Mouse (Mus musculus) A20 (cell line): Measurements from ENCODE around the gene Nfatc2.
A peak's percentile ranks its signal among the peaks of the same experiment; 100 is the strongest.

Experiments
- DNase-seq: peaks from one replicate; pipeline ENCODE4 v3.0.0-alpha.2; 2011; ENCODE audit warnings: low read depth, low spot score

Gene Nfatc2

GRCm38 (mm10) chr2:168489953-168490352 lies 111.5 kb downstream of the Nfatc2 start:
- DNase-seq = no peak

- no peak for DNase-seq
These were observed 113.1 kb downstream of the Nfatc2 start for GRCm38 (mm10) chr2:168488158-168488925.

GRCm38 (mm10) chr2:168481121-168481520 lies 120.3 kb downstream of the Nfatc2 start:
- no peak for DNase-seq

GRCm38 (mm10) chr2:168480692-168481091 lies 120.8 kb downstream of the Nfatc2 start:
- DNase-seq = no peak

GRCm38 (mm10) chr2:168479930-168480329 lies 121.5 kb downstream of the Nfatc2 start:
- DNase-seq = no peak

GRCm38 (mm10) chr2:168478431-168478830 lies 123.0 kb downstream of the Nfatc2 start:
- no peak for DNase-seq

GRCm38 (mm10) chr2:168473496-168473895 lies 128.0 kb downstream of the Nfatc2 start:
- DNase-seq = peak; percentile 12

GRCm38 (mm10) chr2:168472899-168473298 lies 128.6 kb downstream of the Nfatc2 start:
- peak; percentile 91 for DNase-seq

GRCm38 (mm10) chr2:168469032-168469431 lies 132.4 kb downstream of the Nfatc2 start:
- peak; percentile 70 for DNase-seq

GRCm38 (mm10) chr2:168467166-168467565 lies 134.3 kb downstream of the Nfatc2 start:
- DNase-seq = no peak

GRCm38 (mm10) chr2:168466066-168466465 lies 135.4 kb downstream of the Nfatc2 start:
- DNase-seq = no peak

- no peak for DNase-seq
These were observed 135.8 kb downstream of the Nfatc2 start for GRCm38 (mm10) chr2:168465646-168466045.

GRCm38 (mm10) chr2:168461865-168462264 lies 139.6 kb downstream of the Nfatc2 start:
- no peak for DNase-seq

- no peak for DNase-seq
These were observed 141.8 kb downstream of the Nfatc2 start for GRCm38 (mm10) chr2:168459627-168460026.

GRCm38 (mm10) chr2:168458583-168458982 lies 142.9 kb downstream of the Nfatc2 start:
- no peak for DNase-seq

GRCm38 (mm10) chr2:168451714-168452708 lies 149.4 kb downstream of the Nfatc2 start:
- no peak for DNase-seq

- peak; percentile 52 for DNase-seq
These were observed 150.5 kb downstream of the Nfatc2 start for GRCm38 (mm10) chr2:168450977-168451376.

- DNase-seq = no peak
These were observed 153.4 kb downstream of the Nfatc2 start for GRCm38 (mm10) chr2:168448054-168448453.

GRCm38 (mm10) chr2:168447601-168448000 lies 153.9 kb downstream of the Nfatc2 start:
- DNase-seq = no peak

GRCm38 (mm10) chr2:168445211-168445810 lies 156.1 kb downstream of the Nfatc2 start:
- peak; percentile 59 for DNase-seq

GRCm38 (mm10) chr2:168444126-168444525 lies 157.3 kb downstream of the Nfatc2 start:
- no peak for DNase-seq

GRCm38 (mm10) chr2:168441494-168441893 lies 160.0 kb downstream of the Nfatc2 start:
- DNase-seq = no peak
